Mouse (Mus musculus) neural tube, embryonic 10.5 days (tissue): ENCODE results near the gene Fam24b.

Experiments used
- DNase-seq: peaks from one replicate; pipeline ENCODE4 v3.0.0-alpha.2; 2017; ENCODE audit warnings: low spot score; ENCODE audit errors: extremely low spot score

Fam24b gene

GRCm38 (mm10) chr7:131329416-131329815 lies at the start of gene Fam24b:
Fam24b (minus strand) TSS chr7:131329516.
- no peak for DNase-seq

GRCm38 (mm10) chr7:131371880-131372651 lies 42.8 kb upstream of the Fam24b start:
- no peak for DNase-seq

GRCm38 (mm10) chr7:131371470-131371860 lies 42.1 kb upstream of the Fam24b start:
- DNase-seq = no peak

- DNase-seq = peak; percentile 94
Observed at GRCm38 (mm10) chr7:131370648-131371469, 41.5 kb upstream of the Fam24b start, which contains the start of gene Pstk. Pstk (plus strand) TSS chr7:131371141.

- DNase-seq = no peak
Observed at GRCm38 (mm10) chr7:131364131-131364530, 34.8 kb upstream of the Fam24b start.

- peak; percentile 94 for DNase-seq
Observed at GRCm38 (mm10) chr7:131362615-131363300, 33.4 kb upstream of the Fam24b start, which contains the start of gene 2310057M21Rik. 2310057M21Rik (minus strand) TSS chr7:131362759.

GRCm38 (mm10) chr7:131362269-131362614 lies 32.9 kb upstream of the Fam24b start:
- DNase-seq = no peak

GRCm38 (mm10) chr7:131356105-131356504 lies 26.8 kb upstream of the Fam24b start:
- no peak for DNase-seq

GRCm38 (mm10) chr7:131345856-131346541 lies 16.7 kb upstream of the Fam24b start:
- no peak for DNase-seq

- no peak for DNase-seq
Observed at GRCm38 (mm10) chr7:131337502-131338068, 8.3 kb upstream of the Fam24b start.

- DNase-seq = no peak
Observed at GRCm38 (mm10) chr7:131333564-131333963, 4.2 kb upstream of the Fam24b start, which contains the start of gene Fam24a. Fam24a (plus strand) TSS chr7:131333864.

- DNase-seq = no peak
Observed at GRCm38 (mm10) chr7:131331688-131332087, 2.4 kb upstream of the Fam24b start.

GRCm38 (mm10) chr7:131327054-131327453 lies 2.3 kb downstream of the Fam24b start:
- DNase-seq = no peak

GRCm38 (mm10) chr7:131322192-131322591 lies 7.1 kb downstream of the Fam24b start, which contains the start of gene Cuzd1:
Cuzd1 (minus strand) TSS chr7:131322292.
- DNase-seq = no peak

GRCm38 (mm10) chr7:131318340-131318739 lies 11.0 kb downstream of the Fam24b start:
- DNase-seq = no peak

GRCm38 (mm10) chr7:131317587-131317986 lies 11.7 kb downstream of the Fam24b start:
- no peak for DNase-seq

- DNase-seq = no peak
Observed at GRCm38 (mm10) chr7:131314493-131314892, 14.8 kb downstream of the Fam24b start.

GRCm38 (mm10) chr7:131306733-131307132 lies 22.6 kb downstream of the Fam24b start:
- DNase-seq = no peak

GRCm38 (mm10) chr7:131303340-131303739 lies 26.0 kb downstream of the Fam24b start:
- DNase-seq = no peak

- no peak for DNase-seq
Observed at GRCm38 (mm10) chr7:131297151-131297550, 32.2 kb downstream of the Fam24b start.
